Mouse (Mus musculus): Measurements from ENCODE around the gene Lmnb2. TPM values are rescaled to one million over a fixed set of nuclear protein-coding genes. Genes with fewer than 3 reads are reported as not detected.
A peak's percentile ranks its signal among the peaks of the same experiment; 100 is the strongest.

The Lmnb2 gene
- total and polyA plus RNA-seq, 3 experiments, result 3.0 to 10.2 (median 4.8) TPM

DNA sequence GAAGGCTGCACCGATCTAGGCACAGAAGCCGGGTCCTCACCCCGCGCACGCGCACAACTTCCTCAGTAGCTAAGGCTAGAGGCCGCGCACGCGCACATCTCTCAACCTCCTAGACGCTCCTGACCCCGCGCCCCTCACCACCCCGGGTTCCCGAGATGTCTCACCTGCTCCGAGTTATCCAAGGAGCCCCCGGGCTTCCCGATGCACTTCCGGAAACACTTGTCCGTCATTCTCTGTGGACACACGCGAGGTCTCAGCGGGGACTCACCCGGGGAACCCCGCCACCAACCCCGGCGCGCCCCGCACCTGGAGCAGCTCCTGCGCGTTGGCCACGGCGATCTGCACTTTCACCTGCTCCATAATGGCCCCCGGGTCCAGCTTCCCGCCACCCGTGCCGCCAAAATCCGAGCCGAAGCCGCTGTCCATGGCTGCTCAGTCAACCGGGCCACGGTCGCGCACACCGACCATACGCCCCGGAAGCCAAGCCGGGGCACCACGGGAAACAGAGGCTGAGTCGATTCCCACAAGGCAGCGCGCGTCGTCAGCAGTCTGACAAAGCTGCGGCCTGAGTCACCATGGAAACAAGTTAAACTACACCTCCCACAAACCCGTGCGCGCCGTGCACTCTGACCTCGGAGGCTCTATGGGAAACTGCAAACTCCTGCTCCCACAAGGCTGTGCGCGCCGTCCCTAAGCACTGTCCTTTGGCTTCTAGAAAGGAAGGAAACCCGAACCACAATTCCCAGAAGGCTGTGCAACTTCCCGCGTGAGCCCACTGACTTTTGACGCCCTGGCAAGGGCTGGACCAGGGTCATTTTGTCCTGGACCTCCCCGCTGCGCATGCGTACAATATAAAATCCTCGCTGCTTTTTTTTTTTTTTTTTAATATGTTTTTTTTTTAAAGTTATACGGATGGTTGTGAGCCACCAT lies 17.5 kb downstream of the Lmnb2 start, which contains the start of gene Timm13:
TSS of gene Timm13 (minus strand) at position 652 of the 930 bp plus-strand sequence.
- no peak for TF ChIP-seq TAL1 (conservative IDR thresholded peaks at IDR 0.05; ENCODE audit: low read depth, low read length)
- no peak for TF ChIP-seq GATA1 (IDR thresholded peaks at IDR 0.05; ENCODE audit: borderline replicate concordance, low read length)
- TF ChIP-seq CTCF (IDR thresholded peaks at IDR 0.05; ENCODE audit: low read depth, low read length), result no peak
- no peak for TF ChIP-seq GATA2 (IDR thresholded peaks at IDR 0.05; ENCODE audit: borderline replicate concordance, low read depth, low read length)
- no peak for TF ChIP-seq POLR2AphosphoS5 (IDR thresholded peaks at IDR 0.05; ENCODE audit: insufficient replicate concordance, low read depth, low read length)
- peak; percentile 94 for ATAC-seq (ENCODE audit: extremely low read depth, insufficient number of reproducible peaks, low FRiP score, poor library complexity, severe bottlenecking)
- H3K36me3 ChIP-seq (replicated peaks), result peaks cover 40% of the 10 kb centered on the region

DNA sequence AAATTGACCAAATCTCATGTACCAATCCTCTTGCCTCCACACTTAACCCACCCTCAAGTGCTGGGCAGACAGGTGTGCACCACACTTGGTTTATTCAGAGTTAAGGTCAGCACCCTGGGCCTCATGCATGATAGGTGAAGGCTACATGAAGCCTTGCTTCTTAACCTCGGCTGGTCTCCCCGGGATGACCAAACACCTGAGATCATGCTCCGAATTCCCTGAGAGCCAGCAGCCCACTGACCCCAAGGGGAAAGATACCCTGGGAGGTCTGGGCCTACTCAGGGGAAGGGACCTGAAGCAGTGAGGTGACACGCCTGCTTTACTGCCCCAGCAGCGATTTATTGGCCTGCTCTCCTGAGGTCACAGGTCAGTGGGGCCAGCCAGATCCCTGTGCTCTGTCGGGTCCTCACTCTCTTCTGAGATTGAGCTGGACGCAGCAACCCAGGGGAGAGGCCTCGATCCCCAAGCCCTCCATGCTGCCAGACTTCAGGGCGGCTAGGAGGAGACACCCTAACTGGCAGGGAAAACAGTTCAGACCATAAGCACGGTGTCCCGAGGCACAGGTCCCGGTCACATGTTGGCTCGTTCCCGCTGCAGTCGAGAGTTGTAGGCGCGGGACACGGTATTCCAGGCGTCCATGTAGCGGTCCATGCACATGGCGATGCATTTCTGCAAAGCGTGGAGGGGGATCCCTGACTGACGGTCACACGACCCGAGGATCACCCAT lies 18.3 kb downstream of the Lmnb2 start:
- H3K4me1 ChIP-seq (ENCODE audit: insufficient read depth, low read depth, low read length), result peaks cover 50% of the 10 kb centered on the region
- TF ChIP-seq GATA1 (IDR thresholded peaks at IDR 0.05; ENCODE audit: borderline replicate concordance, low read length), result no peak
- no peak for TF ChIP-seq TAL1 (conservative IDR thresholded peaks at IDR 0.05; ENCODE audit: low read depth, low read length)
- no peak for TF ChIP-seq CTCF (IDR thresholded peaks at IDR 0.05; ENCODE audit: low read depth, low read length)
- TF ChIP-seq POLR2AphosphoS5 (IDR thresholded peaks at IDR 0.05; ENCODE audit: insufficient replicate concordance, low read depth, low read length), result no peak
- TF ChIP-seq GATA2 (IDR thresholded peaks at IDR 0.05; ENCODE audit: borderline replicate concordance, low read depth, low read length), result no peak
- H3K9me3 ChIP-seq (replicated peaks), result no peaks in the 10 kb centered on the region
- peak overlapping the region; percentile 97 for H3K4me3 ChIP-seq (ENCODE audit: low read depth, low read length)
- H3K27me3 ChIP-seq (ENCODE audit: insufficient read depth, low read length), result peaks cover 20% of the 10 kb centered on the region; the same call in 1 of the 2 replicates
- H3K36me3 ChIP-seq (replicated peaks), result peaks cover 40% of the 10 kb centered on the region
- DNase-seq (ENCODE audit: low spot score) (no peak), ATAC-seq (ENCODE audit: extremely low read depth, insufficient number of reproducible peaks, low FRiP score, poor library complexity, severe bottlenecking) (no peak)

More for the DNA sequence above, 17.5 kb downstream of the Lmnb2 start, which contains the start of gene Timm13:
- peaks cover 47% of the 10 kb centered on the region for H3K4me1 ChIP-seq (ENCODE audit: insufficient read depth, low read depth, low read length)
- peak; percentile 95 for DNase-seq (ENCODE audit: low spot score)
- no peaks in the 10 kb centered on the region for H3K9me3 ChIP-seq (replicated peaks)
- peaks cover 20% of the 10 kb centered on the region; the same call in 1 of the 2 replicates for H3K27me3 ChIP-seq (ENCODE audit: insufficient read depth, low read length)
- peak within 1 kb of the TSS; percentile 97 for H3K4me3 ChIP-seq (ENCODE audit: low read depth, low read length)

DNA sequence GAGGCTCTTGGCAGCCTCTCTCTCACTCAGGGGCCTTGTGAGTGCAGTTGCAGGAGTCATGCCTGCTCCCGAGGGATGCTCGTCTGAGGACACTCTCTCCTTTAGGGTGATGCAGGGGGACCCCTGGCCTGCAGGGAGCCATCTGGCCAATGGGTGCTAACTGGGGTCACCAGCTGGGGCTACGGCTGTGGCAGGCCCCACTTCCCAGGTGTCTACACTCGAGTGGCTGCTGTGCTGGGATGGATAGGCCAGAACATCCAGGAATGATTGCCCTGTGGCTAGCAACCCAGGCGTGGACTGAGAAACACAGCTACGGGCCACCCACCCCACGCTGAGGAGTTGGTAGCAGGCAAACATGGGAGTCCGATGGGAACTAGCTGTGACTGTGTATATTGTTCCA lies 19.0 kb downstream of the Lmnb2 start:
- ATAC-seq (ENCODE audit: extremely low read depth, insufficient number of reproducible peaks, low FRiP score, poor library complexity, severe bottlenecking), result no peak
- DNase-seq (ENCODE audit: low spot score), result no peak
- Histone ChIP-seq H3K4me3 (ENCODE audit: low read depth, low read length) (peak overlapping the region; percentile 97), H3K9me3 (replicated peaks) (no peaks in the 10 kb centered on the region), H3K36me3 (replicated peaks) (peaks cover 40% of the 10 kb centered on the region), H3K27me3 (ENCODE audit: insufficient read depth, low read length) (peaks cover 17% of the 10 kb centered on the region; the same call in 1 of the 2 replicates), H3K4me1 (ENCODE audit: insufficient read depth, low read depth, low read length) (peaks cover 48% of the 10 kb centered on the region)
- TF ChIP-seq POLR2AphosphoS5 (IDR thresholded peaks at IDR 0.05; ENCODE audit: insufficient replicate concordance, low read depth, low read length) (no peak), GATA2 (IDR thresholded peaks at IDR 0.05; ENCODE audit: borderline replicate concordance, low read depth, low read length) (no peak), TAL1 (conservative IDR thresholded peaks at IDR 0.05; ENCODE audit: low read depth, low read length) (no peak), GATA1 (IDR thresholded peaks at IDR 0.05; ENCODE audit: borderline replicate concordance, low read length) (no peak), CTCF (IDR thresholded peaks at IDR 0.05; ENCODE audit: low read depth, low read length) (no peak)

DNA sequence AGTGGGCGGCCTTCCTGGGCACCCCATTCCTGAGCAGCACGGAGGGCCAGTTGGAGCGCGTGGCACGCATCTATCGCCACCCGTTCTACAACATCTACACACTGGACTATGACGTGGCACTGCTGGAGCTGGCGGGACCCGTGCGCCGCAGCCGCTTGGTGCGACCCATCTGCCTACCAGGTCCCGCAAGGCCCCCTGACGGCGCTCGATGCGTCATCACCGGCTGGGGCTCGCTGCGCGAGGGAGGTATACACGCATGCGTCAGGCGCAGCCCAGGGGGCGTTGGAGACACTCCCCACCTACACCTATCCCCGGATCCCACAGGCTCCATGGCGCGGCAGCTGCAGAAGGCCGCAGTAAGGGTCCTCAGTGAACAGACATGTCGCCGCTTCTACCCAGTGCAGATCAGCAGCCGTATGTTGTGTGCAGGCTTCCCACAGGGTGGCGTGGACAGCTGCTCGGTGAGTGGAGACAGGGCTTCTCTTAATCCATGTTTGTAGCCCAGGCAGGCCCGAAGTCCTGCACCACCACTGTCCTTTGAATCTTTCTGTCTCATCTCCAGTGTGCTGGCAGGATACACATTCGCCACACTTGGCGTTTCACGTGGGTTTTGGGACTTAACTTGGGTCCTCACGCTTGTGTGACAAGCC lies 20.1 kb downstream of the Lmnb2 start:
- H3K4me1 ChIP-seq (ENCODE audit: insufficient read depth, low read depth, low read length), result peaks cover 46% of the 10 kb centered on the region
- TF ChIP-seq GATA1 (IDR thresholded peaks at IDR 0.05; ENCODE audit: borderline replicate concordance, low read length), result no peak
- peaks cover 12% of the 10 kb centered on the region; the same call in 1 of the 2 replicates for H3K27me3 ChIP-seq (ENCODE audit: insufficient read depth, low read length)
- peaks cover 40% of the 10 kb centered on the region for H3K36me3 ChIP-seq (replicated peaks)
- H3K9me3 ChIP-seq (replicated peaks), result no peaks in the 10 kb centered on the region
- no peak for ATAC-seq (ENCODE audit: extremely low read depth, insufficient number of reproducible peaks, low FRiP score, poor library complexity, severe bottlenecking)
- no peak for DNase-seq (ENCODE audit: low spot score)
- peak overlapping the region; percentile 18; the same call in 1 of the 2 replicates for H3K4me3 ChIP-seq (ENCODE audit: low read depth, low read length)

DNA sequence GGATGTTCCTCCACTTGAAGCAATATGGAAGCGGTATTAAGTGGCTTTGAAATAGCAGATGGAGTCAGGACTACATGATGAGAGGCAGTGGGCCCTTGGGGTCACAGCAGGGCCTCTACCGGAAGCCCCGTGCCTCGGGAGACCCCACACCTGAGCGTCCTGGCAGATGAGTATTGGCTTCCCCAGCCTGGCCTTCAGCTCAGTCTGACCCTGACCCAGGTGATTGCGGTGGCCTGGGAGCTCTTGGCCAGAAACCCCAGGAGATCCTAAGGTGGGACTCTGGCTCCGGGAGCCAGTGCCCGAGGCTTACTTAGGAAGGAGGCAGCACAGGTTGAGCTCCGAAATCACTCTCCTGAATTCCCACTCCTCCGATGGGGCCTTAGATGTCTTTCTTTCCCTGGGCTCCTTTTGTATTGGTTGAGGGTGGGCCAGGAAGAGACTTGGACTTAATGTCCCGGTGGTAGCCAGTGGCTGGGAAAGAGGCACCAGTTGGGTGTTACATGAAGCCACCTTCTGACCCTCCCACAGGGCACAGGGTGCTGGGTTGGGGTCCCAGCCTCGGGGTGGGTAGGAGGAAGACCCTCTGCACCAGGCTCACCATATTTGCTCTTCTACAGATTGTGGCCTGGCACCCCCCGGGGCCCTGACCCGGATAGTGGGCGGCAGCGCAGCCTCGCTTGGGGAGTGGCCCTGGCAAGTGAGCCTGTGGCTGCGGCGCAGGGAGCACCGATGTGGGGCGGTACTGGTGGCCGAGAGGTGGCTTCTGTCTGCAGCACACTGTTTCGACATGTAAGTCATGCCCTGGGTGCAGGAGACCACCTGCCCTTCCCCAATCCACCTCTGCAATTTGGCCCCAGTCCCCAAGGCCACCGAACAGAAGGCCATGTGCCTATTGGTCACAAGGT lies 21.2 kb downstream of the Lmnb2 start:
- peaks cover 40% of the 10 kb centered on the region for H3K36me3 ChIP-seq (replicated peaks)
- H3K9me3 ChIP-seq (replicated peaks), result peaks cover 5% of the 10 kb centered on the region; the same call in 1 of the 2 replicates
- peaks cover 41% of the 10 kb centered on the region for H3K4me1 ChIP-seq (ENCODE audit: insufficient read depth, low read depth, low read length)
- H3K4me3 ChIP-seq (ENCODE audit: low read depth, low read length), result 0 out of 2 replicates have a peak overlapping the region, but pooled peaks have one; percentile 7
- no peak for TF ChIP-seq GATA2 (IDR thresholded peaks at IDR 0.05; ENCODE audit: borderline replicate concordance, low read depth, low read length)
- TF ChIP-seq GATA1 (IDR thresholded peaks at IDR 0.05; ENCODE audit: borderline replicate concordance, low read length), result no peak
- TF ChIP-seq CTCF (IDR thresholded peaks at IDR 0.05; ENCODE audit: low read depth, low read length), result no peak
- no peak for TF ChIP-seq TAL1 (conservative IDR thresholded peaks at IDR 0.05; ENCODE audit: low read depth, low read length)
- TF ChIP-seq POLR2AphosphoS5 (IDR thresholded peaks at IDR 0.05; ENCODE audit: insufficient replicate concordance, low read depth, low read length), result no peak
- peaks cover 19% of the 10 kb centered on the region; the same call in 1 of the 2 replicates for H3K27me3 ChIP-seq (ENCODE audit: insufficient read depth, low read length)
- no peak for DNase-seq (ENCODE audit: low spot score)
- ATAC-seq (ENCODE audit: extremely low read depth, insufficient number of reproducible peaks, low FRiP score, poor library complexity, severe bottlenecking), result no peak

Data from G1E (cell line).